Mouse (Mus musculus): ENCODE measurements around the gene Slc6a13. TPM values are rescaled to one million over a fixed set of nuclear protein-coding genes. Genes with fewer than 3 reads are reported as not detected.

Gene Slc6a13
- polyA plus RNA-seq, 1 experiment: 3.6 TPM

DNA sequence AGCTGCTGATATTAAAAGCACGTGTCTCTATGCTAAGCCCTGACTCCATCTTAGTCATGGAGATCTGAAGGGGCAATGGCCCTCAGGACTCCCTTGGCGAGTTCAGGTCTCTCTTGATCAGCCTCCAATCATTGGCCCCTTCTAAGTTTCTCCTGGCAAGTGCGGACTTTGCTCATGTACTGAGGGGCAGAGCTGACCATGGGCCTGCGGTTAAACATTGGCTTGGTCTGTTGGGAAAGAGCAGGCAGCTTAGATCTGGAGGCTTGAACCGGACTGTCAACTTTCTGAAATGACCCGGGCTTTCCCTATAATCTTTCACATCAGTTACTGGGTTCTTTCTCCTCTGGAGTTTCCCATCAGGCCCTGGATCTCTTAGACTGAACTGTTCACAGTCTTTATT lies 11.0 kb downstream of the Slc6a13 start:
- WGBS: 78% methylated on average over 6 of the region's 6 CpGs
- TF ChIP-seq CTCF (IDR thresholded peaks at IDR 0.05; ENCODE audit: control insufficient read depth, insufficient read depth, low read length) (no peak), POLR2A (IDR thresholded peaks at IDR 0.05; ENCODE audit: borderline replicate concordance, control insufficient read depth, low read depth, low read length) (no peak)
- Histone ChIP-seq H3K27ac (ENCODE audit: control insufficient read depth, insufficient read depth, low read depth, low read length, poor library complexity) (no peak overlapping the region), H3K4me1 (ENCODE audit: control insufficient read depth, insufficient read depth, low read length) (no peaks in the 10 kb centered on the region), H3K4me3 (replicated peaks; ENCODE audit: control insufficient read depth, low read depth, low read length) (no peak overlapping the region)

DNA sequence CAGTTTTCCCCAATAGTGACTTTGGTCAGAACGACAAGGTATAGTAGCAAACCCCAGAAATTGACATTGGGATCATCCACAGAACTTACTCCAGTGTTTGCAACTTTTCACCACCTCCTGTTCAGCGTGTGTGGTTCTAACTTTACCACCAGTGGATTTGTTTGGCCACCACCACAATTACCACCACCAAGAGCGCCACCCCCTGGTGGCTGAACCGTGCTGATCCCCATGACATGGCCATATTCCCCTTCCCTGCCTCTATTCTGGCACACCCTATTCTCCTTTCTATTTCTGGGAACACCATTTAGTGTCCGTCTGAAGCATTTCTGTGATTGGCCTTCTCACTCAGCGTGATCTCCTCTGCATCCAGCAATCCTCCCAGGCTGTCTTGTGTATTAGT lies 19.1 kb downstream of the Slc6a13 start:
- TF ChIP-seq POLR2A (IDR thresholded peaks at IDR 0.05; ENCODE audit: borderline replicate concordance, control insufficient read depth, low read depth, low read length): no peak
- TF ChIP-seq CTCF (IDR thresholded peaks at IDR 0.05; ENCODE audit: control insufficient read depth, insufficient read depth, low read length): peak; percentile 21; the same call in 1 of the 2 replicates
- 59% methylated on average over 6 of the region's 6 CpGs for WGBS
- no peaks in the 10 kb centered on the region for H3K4me1 ChIP-seq (ENCODE audit: control insufficient read depth, insufficient read depth, low read length)
- H3K4me3 ChIP-seq (replicated peaks; ENCODE audit: control insufficient read depth, low read depth, low read length): no peak overlapping the region
- H3K27ac ChIP-seq (ENCODE audit: control insufficient read depth, insufficient read depth, low read depth, low read length, poor library complexity): no peak overlapping the region

DNA sequence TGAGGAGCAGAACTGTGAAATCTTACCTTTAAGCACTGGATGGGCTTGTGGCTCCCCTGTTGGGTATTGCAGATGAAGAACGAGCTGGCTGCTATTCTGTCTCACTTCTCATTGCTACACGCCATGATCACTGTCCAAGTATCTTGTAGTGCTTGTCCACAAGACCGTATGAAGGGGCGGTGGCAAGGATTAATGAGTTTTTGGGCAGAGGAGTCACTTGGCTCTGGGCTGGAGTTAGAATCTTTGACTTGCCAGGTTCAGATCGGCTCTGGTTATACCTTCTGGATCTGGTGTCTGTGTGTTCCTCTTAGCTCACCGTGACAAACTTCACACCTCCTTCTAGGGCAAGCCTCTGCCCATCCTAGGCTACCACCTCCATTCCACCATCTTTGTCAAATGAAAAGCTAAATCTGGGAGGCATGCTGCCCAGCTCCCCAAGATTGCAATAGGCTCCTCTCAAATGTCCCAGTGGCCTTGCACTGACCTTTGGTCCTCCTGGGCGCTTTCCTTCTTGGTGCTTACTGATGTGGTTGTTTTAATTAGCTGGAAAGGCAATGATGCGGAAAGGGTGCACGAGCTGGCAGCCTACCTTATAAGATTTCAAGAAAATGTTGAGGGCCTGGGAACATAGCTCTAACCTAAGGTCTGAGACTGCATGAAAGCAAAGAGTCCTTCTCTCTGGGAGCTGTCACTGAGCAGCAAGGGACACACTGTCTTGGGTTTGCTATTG lies 22.5 kb downstream of the Slc6a13 start:
- no peak for TF ChIP-seq CTCF (IDR thresholded peaks at IDR 0.05; ENCODE audit: control insufficient read depth, insufficient read depth, low read length)
- TF ChIP-seq POLR2A (IDR thresholded peaks at IDR 0.05; ENCODE audit: borderline replicate concordance, control insufficient read depth, low read depth, low read length): no peak
- no peaks in the 10 kb centered on the region for H3K4me1 ChIP-seq (ENCODE audit: control insufficient read depth, insufficient read depth, low read length)
- WGBS: 82% methylated on average over 9 of the region's 9 CpGs
- H3K4me3 ChIP-seq (replicated peaks; ENCODE audit: control insufficient read depth, low read depth, low read length): no peak overlapping the region
- no peak overlapping the region for H3K27ac ChIP-seq (ENCODE audit: control insufficient read depth, insufficient read depth, low read depth, low read length, poor library complexity)

DNA sequence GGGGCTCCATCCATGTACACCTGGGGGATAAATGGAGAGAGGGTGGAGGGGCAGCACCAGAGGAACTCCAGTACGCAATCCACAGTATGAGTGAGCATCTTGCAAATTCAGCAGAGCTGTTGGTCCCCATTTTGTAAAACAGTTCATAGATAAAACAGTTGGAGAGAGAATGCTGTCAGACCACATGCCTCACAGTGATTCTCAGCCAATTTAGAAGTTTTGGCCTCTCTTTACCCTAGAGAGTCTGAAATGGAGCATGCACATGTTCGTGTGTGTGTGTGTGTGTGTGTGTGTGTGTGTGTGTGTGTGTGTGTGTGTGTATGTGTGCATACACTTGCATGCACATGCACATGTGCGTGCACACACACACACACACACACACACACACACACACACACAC lies 25.3 kb downstream of the Slc6a13 start:
- whole genome bisulfite sequencing: 68% methylated on average over 2 of the region's 3 CpGs
- Histone ChIP-seq H3K27ac (ENCODE audit: control insufficient read depth, insufficient read depth, low read depth, low read length, poor library complexity) (no peak overlapping the region), H3K4me1 (ENCODE audit: control insufficient read depth, insufficient read depth, low read length) (no peaks in the 10 kb centered on the region), H3K4me3 (replicated peaks; ENCODE audit: control insufficient read depth, low read depth, low read length) (no peak overlapping the region)
- TF ChIP-seq CTCF (IDR thresholded peaks at IDR 0.05; ENCODE audit: control insufficient read depth, insufficient read depth, low read length): no peak
- no peak for TF ChIP-seq POLR2A (IDR thresholded peaks at IDR 0.05; ENCODE audit: borderline replicate concordance, control insufficient read depth, low read depth, low read length)

DNA sequence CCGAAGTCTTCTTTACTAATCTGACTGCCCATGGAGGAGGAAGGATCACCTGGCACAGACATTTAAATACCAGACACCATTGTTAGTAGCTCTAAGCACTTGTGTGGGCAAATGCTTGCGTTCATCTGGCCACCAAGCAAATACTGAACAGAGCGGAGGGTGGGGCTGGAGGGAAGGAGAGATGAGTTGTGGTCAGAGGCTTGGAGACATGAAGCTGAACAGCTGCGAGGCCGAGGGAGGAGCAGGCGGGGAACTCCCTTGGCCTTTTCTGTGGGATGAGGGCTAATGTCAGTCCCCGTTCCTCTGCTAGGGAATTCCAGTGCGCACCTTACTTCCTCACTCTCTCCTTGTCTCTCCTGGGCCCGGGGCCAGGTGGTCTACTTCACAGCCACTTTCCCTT lies 25.7 kb downstream of the Slc6a13 start:
- Histone ChIP-seq H3K4me3 (replicated peaks; ENCODE audit: control insufficient read depth, low read depth, low read length) (no peak overlapping the region), H3K27ac (ENCODE audit: control insufficient read depth, insufficient read depth, low read depth, low read length, poor library complexity) (no peak overlapping the region)

DNA sequence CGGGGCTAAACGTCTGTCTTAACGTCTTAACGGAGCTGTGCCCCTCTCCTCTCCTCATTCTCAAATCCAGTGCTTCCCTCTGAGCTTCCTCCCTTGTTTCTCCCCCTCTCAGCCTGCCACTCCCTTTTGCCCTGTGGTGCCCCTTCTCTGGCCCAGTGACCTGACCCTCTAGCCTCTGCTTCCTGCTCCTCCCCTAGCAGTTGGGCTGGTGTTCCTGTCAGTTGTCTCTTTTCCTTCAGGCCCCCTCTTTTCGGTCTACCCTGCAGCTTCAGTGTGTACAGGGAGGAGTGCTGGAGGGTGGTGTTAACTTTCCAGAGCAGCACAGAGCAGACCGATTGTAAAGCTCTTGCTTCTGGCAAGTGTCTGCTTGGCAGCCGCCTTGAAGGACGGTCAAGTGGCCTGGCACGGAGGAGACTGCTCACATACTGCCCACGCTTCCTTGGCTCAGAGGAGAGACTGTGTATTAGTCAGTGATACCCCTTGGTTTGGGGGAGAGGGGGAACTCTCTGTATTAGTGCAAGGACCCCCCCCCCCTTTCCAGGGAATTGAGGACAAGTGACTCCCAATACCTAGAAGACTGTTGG lies 26.6 kb downstream of the Slc6a13 start:
- TF ChIP-seq CTCF (IDR thresholded peaks at IDR 0.05; ENCODE audit: control insufficient read depth, insufficient read depth, low read length) (no peak), POLR2A (IDR thresholded peaks at IDR 0.05; ENCODE audit: borderline replicate concordance, control insufficient read depth, low read depth, low read length) (no peak)

More for the DNA sequence above, 25.7 kb downstream of the Slc6a13 start:
- WGBS: 39% methylated on average over 9 of the region's 9 CpGs
- H3K4me1 ChIP-seq (ENCODE audit: control insufficient read depth, insufficient read depth, low read length): no peaks in the 10 kb centered on the region
- no peak for TF ChIP-seq POLR2A (IDR thresholded peaks at IDR 0.05; ENCODE audit: borderline replicate concordance, control insufficient read depth, low read depth, low read length)
- TF ChIP-seq CTCF (IDR thresholded peaks at IDR 0.05; ENCODE audit: control insufficient read depth, insufficient read depth, low read length): no peak

DNA sequence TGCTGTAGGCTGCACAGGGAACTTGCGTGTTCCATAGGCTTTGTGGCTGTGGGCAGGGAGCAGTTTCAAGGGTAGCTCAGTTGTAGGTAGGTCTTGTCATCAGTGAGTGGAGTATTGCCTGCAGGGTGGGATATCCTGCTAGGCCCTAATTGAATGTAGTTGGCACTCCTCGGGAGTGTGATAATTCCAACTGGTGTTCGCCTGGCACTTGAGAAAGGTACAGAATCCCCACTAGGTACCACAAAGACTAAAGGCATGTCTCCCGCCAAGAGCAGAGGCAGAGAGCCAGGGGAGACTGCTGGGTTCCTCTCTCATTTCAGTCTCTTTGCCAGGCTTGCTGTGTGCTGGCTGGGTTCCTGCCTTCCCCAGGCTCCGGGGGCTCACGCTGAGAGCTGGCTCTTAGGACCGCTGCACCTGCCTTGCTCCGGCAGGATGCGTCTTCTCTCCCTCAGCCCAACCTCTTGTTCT lies 28.4 kb downstream of the Slc6a13 start:
- H3K4me3 ChIP-seq (replicated peaks; ENCODE audit: control insufficient read depth, low read depth, low read length): no peak overlapping the region
- H3K27ac ChIP-seq (ENCODE audit: control insufficient read depth, insufficient read depth, low read depth, low read length, poor library complexity): no peak overlapping the region
- WGBS: 85% methylated on average over 9 of the region's 9 CpGs
- H3K4me1 ChIP-seq (ENCODE audit: control insufficient read depth, insufficient read depth, low read length): no peaks in the 10 kb centered on the region
- TF ChIP-seq CTCF (IDR thresholded peaks at IDR 0.05; ENCODE audit: control insufficient read depth, insufficient read depth, low read length): no peak
- no peak for TF ChIP-seq POLR2A (IDR thresholded peaks at IDR 0.05; ENCODE audit: borderline replicate concordance, control insufficient read depth, low read depth, low read length)

More for the DNA sequence above, 26.6 kb downstream of the Slc6a13 start:
- H3K4me3 ChIP-seq (replicated peaks; ENCODE audit: control insufficient read depth, low read depth, low read length): no peak overlapping the region
- no peak overlapping the region for H3K27ac ChIP-seq (ENCODE audit: control insufficient read depth, insufficient read depth, low read depth, low read length, poor library complexity)
- WGBS: 35% methylated on average over 10 of the region's 10 CpGs
- no peaks in the 10 kb centered on the region for H3K4me1 ChIP-seq (ENCODE audit: control insufficient read depth, insufficient read depth, low read length)

DNA sequence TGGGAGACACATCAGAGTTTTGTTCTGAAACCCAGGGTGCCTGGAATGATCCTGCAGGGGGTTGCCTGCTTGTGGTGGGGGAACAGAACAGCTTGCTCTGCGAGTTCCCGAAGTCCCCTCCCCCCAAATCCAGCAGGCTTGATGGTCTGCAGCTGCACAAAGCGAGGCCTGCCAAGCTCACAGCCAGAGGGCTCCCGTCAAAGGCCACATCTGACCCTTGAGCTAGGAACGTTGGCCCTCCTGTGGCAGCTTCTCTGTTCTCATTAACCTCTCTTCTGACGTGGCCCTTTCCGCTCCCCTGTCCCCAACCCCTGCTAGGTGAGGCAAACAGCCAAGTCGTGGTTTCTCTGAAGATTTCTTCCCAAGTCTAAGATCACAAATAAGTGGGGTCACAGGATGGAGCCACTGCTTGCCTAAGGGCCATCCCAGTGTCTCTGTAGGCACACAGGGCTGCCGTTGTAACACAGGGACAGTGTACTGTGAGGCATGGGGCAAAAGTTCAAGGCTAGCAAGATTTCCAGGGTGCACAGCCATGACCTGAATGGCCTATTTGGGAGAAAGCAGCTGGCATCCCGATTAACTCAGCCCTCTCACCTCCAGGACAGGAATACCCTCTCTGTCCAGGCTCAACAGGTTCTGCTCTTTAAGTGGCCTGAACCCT lies 30.0 kb downstream of the Slc6a13 start:
- Histone ChIP-seq H3K27ac (ENCODE audit: control insufficient read depth, insufficient read depth, low read depth, low read length, poor library complexity) (no peak overlapping the region), H3K4me1 (ENCODE audit: control insufficient read depth, insufficient read depth, low read length) (no peaks in the 10 kb centered on the region), H3K4me3 (replicated peaks; ENCODE audit: control insufficient read depth, low read depth, low read length) (no peak overlapping the region)
- TF ChIP-seq CTCF (IDR thresholded peaks at IDR 0.05; ENCODE audit: control insufficient read depth, insufficient read depth, low read length): no peak
- no peak for TF ChIP-seq POLR2A (IDR thresholded peaks at IDR 0.05; ENCODE audit: borderline replicate concordance, control insufficient read depth, low read depth, low read length)
- 43% methylated on average over 10 of the region's 10 CpGs for WGBS
